Mouse (Mus musculus): ENCODE results near the gene Spsb4. TPM values are rescaled to one million over a fixed set of nuclear protein-coding genes. Genes with fewer than 3 reads are reported as not detected.

The Spsb4 gene
- polyA plus RNA-seq, 1 experiment from 2014 or later: 159 TPM

- Histone ChIP-seq H3K4me1 (replicated peaks) (no peaks in the 10 kb centered on the region), H3K36me3 (no peaks in the 10 kb centered on the region), H3K27ac (no peak overlapping the region), H3K9me3 (no peaks in the 10 kb centered on the region), H3K27me3 (ENCODE audit: insufficient read depth, poor library complexity, severe bottlenecking) (no peaks in the 10 kb centered on the region), H3K4me3 (no peak overlapping the region)
- DNase-seq (ENCODE audit: low spot score): no peak
- WGBS: 83% methylated on average over 5 of the region's 5 CpGs
These were observed 118.9 kb downstream of the Spsb4 start for GRCm38 (mm10) chr9:96899717-96900116.

- no peak overlapping the region for H3K4me3 ChIP-seq
- H3K36me3 ChIP-seq: no peaks in the 10 kb centered on the region
These were observed 119.6 kb downstream of the Spsb4 start for GRCm38 (mm10) chr9:96899004-96899403.

GRCm38 (mm10) chr9:96896690-96897089 lies 122.0 kb downstream of the Spsb4 start:
- 0 out of 2 replicates have a peak, but pooled peaks cover 2% of the 10 kb centered on the region for H3K9me3 ChIP-seq
- no peak for DNase-seq (ENCODE audit: low spot score)
- no peak overlapping the region for H3K4me3 ChIP-seq
- WGBS: 100% methylated on average over 1 of the region's 1 CpGs
- H3K27ac ChIP-seq: no peak overlapping the region
- no peaks in the 10 kb centered on the region for H3K27me3 ChIP-seq (ENCODE audit: insufficient read depth, poor library complexity, severe bottlenecking)
- peaks cover 22% of the 10 kb centered on the region for H3K4me1 ChIP-seq (replicated peaks)
- H3K36me3 ChIP-seq: no peaks in the 10 kb centered on the region

More at GRCm38 (mm10) chr9:96899004-96899403, 119.6 kb downstream of the Spsb4 start:
- H3K27ac ChIP-seq: no peak overlapping the region
- no peaks in the 10 kb centered on the region for H3K4me1 ChIP-seq (replicated peaks)
- DNase-seq (ENCODE audit: low spot score): no peak
- H3K27me3 ChIP-seq (ENCODE audit: insufficient read depth, poor library complexity, severe bottlenecking): no peaks in the 10 kb centered on the region
- 0 out of 2 replicates have a peak, but pooled peaks cover under 1% of the 10 kb centered on the region for H3K9me3 ChIP-seq

- peaks cover 14% of the 10 kb centered on the region for H3K27me3 ChIP-seq (ENCODE audit: insufficient read depth, poor library complexity, severe bottlenecking)
- 38% methylated on average over 5 of the region's 5 CpGs for WGBS
- peak overlapping the region; percentile 71 for H3K27ac ChIP-seq
- no peaks in the 10 kb centered on the region for H3K36me3 ChIP-seq
- no peak for DNase-seq (ENCODE audit: low spot score)
- 0 out of 2 replicates have a peak, but pooled peaks cover 2% of the 10 kb centered on the region for H3K9me3 ChIP-seq
- H3K4me1 ChIP-seq (replicated peaks): peaks cover 52% of the 10 kb centered on the region
- H3K4me3 ChIP-seq: no peak overlapping the region
These were observed 125.1 kb downstream of the Spsb4 start for GRCm38 (mm10) chr9:96893582-96893981.

Other genes with a start within 250 kb of the Spsb4 start
- 28.5 and 33.1 TPM in 2 replicates for gene Pxylp1, start 126.2 kb downstream of the Spsb4 start, polyA plus RNA-seq (2016; fragmentation: Nextera tagmentation; extraction: Ambion mirVana)
- 50.1 and 57.6 TPM in 2 replicates for gene Slc25a36, start 92.3 kb upstream of the Spsb4 start, polyA plus RNA-seq (2016; fragmentation: Nextera tagmentation; extraction: Ambion mirVana)